Mouse (Mus musculus): ENCODE measurements around the gene Plekhh1. TPM values are rescaled to one million over a fixed set of nuclear protein-coding genes. Genes with fewer than 3 reads are reported as not detected.
"Not testable (repeated sequence)": the region's sequence is repeated elsewhere in the genome, so short reads cannot be mapped to it uniquely, and the experiment has no call there.

Gene Plekhh1
- total RNA-seq, 2 experiments from 2014 or later: 1.5 to 2.2 TPM

- not testable (repeated sequence) for DNase-seq
Observed at GRCm38 (mm10) chr12:79027526-79027925, 1.4 kb upstream of the Plekhh1 start.

- no peak for DNase-seq
Observed at GRCm38 (mm10) chr12:79034331-79034730, 5.4 kb downstream of the Plekhh1 start.

GRCm38 (mm10) chr12:79035349-79035748, 6.4 kb downstream of the Plekhh1 start:
- no peak for DNase-seq

DNA sequence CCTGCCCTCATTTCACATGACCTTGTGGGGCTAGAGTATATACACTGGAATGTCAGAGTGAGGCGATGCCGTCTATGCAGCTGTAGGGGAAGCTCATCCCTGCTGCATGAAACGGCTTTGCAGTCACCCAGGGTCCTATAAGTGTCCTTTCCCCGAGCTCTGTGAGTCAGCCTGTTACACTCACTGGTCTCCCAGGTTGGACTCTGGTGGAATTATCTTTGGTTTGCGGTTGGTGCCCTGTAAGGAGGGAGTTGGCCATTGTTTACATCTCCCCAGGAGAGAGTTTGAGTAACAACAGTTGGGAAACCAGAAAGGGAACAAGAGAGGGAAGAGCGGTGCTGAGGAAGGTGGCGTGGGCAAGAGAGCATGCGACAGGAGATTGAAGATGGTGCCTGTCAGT, 10.7 kb downstream of the Plekhh1 start:
- no peak for DNase-seq

GRCm38 (mm10) chr12:79040201-79040827, 11.4 kb downstream of the Plekhh1 start:
- no peak for DNase-seq

DNA sequence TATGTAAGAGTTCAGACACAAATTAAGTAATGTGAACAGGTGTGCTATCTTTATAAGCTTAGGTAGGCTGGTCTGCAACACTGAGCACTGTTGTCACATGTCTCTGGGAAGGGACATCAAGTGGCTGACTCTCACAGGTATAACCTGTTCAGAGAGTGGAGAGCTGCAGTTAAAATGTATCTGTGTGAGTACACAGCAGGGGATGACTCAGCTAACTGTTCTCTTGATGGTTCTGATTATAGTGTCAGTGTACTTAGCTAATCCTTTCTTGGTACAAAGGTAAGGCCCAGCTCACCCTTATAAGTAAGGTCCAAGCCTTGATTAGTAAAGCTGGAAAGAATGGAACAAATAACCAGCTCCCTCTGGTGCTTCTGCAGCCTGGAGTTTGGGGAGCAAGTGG, 12.5 kb downstream of the Plekhh1 start:
- DNase-seq: no peak

GRCm38 (mm10) chr12:79044668-79045067, 15.7 kb downstream of the Plekhh1 start:
- DNase-seq: no peak

- no peak for DNase-seq
Observed at GRCm38 (mm10) chr12:79046171-79046570, 17.2 kb downstream of the Plekhh1 start.

DNA sequence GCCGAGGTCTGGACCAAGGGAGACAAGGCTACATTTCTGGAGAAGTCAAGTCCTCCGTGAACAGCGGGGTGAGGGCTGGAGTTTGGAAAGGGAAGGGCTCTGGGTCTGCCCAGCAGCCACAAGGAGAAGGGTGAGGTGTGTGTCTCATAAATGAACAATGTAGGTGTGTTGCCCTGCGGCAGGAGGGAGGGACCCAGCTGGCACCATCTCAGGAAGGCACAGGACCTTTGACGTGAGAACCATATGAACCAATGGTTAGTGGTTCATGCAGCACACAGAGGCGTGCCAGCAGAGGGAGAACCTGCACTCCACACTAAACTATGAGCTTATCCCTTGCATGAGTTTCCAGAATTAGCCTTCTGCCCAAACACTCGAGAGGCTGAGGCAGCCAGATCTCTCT, 18.2 kb downstream of the Plekhh1 start:
- DNase-seq: no peak

- DNase-seq: no peak
Observed at GRCm38 (mm10) chr12:79048898-79049297, 19.9 kb downstream of the Plekhh1 start.

DNA sequence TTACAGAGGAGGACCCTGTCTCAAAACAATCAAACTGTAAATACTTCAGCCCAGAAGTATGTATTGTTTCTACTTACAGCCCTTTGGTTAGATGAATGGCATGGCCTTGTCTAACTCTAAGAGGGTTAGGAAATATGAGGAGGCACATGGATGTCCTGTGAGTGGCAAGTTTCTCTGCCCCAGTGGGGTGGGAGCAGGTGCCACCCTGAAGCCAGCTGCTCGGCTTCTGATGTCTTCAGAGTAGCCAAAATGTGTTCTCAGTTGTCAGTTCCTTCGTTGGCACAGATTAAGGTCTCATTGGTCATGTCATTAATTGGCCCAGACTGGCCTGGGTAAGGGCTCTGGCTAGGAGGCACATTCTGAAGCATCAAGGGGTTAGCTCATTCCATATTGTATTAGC, 20.8 kb downstream of the Plekhh1 start:
- no peak for DNase-seq

DNA sequence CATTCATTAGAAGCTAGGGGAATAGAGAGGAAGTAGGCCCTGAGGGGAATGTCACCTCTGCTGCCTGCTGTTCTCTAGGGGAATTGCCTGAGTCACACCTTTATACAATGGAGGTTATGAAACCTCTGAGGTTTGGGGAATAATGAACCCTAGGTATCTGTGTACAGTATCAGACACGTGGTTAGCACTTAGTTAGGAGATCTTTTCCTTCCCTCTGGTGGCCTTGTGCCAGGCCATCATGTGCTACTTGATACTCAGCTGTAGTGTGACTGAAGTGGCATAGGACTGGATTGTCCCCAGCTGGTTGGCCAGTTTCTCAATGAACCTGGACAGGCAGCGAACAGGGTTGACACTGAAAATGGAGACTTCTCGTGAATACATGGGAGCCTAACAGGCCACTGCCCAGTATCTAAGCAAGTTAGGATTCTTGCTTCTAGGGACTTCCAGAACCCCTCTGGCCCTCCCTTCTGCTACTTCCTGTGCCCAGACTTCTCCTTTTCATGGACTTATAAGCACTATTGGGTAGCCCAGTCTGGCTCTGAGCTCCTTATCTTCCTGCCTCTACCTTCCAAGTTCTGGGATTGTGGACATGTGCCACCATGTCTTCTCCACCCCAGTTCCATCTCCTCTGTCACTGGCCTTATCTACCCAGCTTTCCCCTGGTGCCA, 21.7 kb downstream of the Plekhh1 start:
- no peak for DNase-seq

- no peak for DNase-seq
Observed at GRCm38 (mm10) chr12:79052073-79052472, 23.1 kb downstream of the Plekhh1 start.

DNA sequence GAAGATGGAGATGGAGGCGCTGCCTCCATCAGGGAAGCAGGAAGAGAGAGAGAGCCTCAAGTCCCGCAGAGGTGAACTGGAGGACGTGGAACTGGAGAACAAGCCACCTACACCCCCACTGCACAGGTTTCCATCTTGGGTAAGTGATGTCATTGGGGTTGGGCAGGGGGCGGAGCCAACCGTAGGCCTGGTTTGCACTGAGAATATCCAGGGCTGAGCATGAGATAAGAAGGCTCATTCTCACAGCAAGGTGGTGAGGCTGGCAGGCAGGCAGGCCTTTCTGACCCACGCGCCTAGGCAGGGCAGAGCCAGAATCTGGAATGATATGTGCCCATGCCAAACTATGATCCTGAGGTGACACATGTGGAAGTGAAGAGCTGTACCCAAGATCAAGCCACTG, 26.3 kb downstream of the Plekhh1 start:
- DNase-seq: no peak

DNA sequence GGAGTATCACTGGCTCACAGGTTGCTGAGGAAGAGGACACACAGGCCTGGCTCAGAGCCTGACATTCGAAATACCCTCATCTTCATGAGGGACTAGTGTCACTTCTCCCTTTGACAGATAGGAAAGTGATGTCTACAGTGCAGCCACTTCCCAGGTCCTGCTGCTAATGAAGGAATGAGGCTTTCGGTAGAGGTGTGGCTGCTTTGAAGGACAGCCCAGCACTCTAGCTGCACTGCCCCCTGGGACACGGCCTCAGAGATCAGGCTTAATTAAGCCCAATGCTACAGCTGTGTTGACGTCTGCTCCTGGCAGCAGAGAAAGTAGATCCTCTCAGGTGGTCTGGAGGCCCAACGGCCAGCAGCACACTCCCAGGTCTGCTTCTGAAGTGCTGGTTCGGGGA, 30.6 kb downstream of the Plekhh1 start:
- DNase-seq: no peak

GRCm38 (mm10) chr12:79060134-79060533, 31.2 kb downstream of the Plekhh1 start:
- no peak for DNase-seq

DNA sequence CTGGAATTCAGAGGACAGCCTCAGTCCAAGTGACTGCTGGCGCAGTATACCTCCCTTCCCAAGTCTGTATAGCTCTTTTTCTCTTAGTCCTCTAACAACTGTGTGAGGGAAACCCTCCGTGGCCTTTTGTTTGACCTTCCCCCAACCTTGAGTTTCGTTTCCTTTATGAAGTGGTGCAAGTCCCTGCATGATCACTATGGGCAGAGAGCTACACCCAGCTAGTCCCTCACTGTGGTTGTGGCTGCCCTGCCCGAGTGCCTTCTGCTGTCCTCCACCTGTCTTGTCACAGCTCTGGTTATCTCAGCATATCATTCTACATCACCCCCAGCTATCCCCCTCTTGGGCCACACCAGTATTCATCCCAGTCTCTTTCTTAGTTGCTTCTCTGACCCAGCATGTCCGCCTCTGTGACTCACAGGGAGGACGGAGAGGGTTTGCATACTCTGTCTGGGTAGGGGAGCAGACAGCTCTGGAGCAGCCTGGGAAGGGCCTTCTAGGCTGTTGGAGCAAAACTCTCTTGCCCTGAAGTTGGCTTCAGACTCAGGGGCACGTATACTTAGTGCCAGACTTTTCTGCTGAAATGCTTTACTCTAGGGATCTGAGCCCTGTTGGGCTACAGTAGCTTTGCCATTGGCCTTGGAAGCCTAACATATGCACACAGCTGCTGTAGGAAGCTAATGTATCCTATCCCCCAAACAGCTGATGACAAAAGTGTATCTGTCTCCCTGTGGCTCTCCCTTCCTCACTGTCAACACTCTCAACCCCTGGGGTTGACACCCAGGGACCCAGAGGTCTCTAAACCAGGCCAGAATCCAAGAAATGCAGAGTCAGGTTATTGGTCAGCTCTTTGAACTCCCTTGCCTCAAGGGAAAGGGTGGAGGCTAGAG, 32.0 kb downstream of the Plekhh1 start:
- no peak for DNase-seq

GRCm38 (mm10) chr12:79064451-79064850, 35.5 kb downstream of the Plekhh1 start:
- DNase-seq: no peak

- no peak for DNase-seq
Observed at GRCm38 (mm10) chr12:79066431-79066830, 37.5 kb downstream of the Plekhh1 start.

DNA sequence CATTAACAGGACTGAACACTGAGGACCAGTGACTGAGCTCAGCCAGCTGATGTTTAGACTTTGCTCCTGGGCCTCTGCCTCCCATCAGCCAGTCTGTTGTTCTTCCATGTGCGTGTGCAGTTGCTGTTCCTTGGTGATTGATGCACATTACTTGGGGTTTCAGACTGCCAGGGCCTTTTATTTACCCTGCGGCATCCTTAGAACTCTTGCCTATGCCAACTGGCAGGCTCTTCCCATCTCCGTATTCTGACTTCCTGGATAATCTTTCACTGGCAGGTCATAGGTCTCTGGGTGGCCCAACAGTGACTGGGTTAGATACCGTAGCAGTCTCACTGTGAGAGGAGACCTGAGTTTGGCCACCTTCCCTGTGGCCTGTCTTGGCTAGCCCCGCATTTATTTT, 38.6 kb downstream of the Plekhh1 start:
- DNase-seq: no peak

DNA sequence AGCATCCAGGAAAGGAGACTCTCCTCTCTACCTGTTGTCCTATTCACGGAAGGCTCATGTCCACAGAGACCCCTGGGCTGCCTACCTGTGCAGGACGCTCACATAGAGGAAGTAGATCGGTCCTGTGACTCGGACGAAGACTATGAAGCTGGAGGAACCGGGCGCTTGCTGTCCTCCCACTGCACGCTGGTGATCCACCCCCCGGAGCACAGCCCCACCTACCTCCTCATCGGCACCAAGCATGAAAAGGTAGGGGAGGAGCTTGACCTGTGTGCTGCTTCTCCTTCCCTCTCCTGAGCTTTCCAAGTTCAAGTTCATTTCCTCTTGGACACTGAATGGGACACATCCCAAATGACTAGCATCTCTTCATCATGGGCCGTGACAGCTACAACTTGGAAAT, 39.3 kb downstream of the Plekhh1 start:
- DNase-seq: no peak

GRCm38 (mm10) chr12:79069187-79069608, 40.2 kb downstream of the Plekhh1 start:
- DNase-seq: no peak

DNA sequence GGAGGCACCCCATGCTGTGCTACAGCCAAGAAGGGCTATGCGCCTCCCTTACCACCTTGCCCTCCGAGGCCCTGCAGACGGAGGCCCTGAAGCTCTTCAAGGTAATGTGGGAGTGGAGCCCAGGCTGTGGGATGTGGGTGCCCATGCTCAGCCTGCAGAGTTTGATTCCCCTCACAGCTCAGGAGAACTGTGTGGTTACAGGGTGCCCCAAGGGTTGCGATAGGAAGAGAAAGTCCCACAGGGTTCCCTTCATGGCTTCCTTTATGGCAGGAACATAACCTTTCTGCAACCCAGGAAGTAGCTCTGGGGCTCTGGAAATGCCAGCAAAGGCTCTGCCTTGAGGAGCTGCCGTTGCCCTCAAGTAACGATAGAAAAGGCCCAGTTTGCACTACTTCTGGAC, 41.0 kb downstream of the Plekhh1 start:
- DNase-seq: no peak
